Mouse (Mus musculus) intestine, embryonic 16.5 days (tissue): ENCODE data around the gene Fat4. TPM values are rescaled to one million over a fixed set of nuclear protein-coding genes. Genes with fewer than 3 reads are reported as not detected.

Experiments
- ATAC-seq: fragments of 200-750 bp; cut with Nextera tagmentation; 2 replicates; pipeline ENCODE4 v1.8.0; 2017; ENCODE audit warnings: moderate TSS enrichment, moderate library complexity
- H3K27ac ChIP-seq: fragments of 300-500 bp; sonication (generic); 2 replicates; pipeline ENCODE4 v1.5.1; 2014; ENCODE audit warnings: mild to moderate bottlenecking, low read length
- H3K27me3 ChIP-seq: fragments of 300-500 bp; sonication (generic); replicated peaks from 2 replicates; pipeline ENCODE4 v1.6.1; 2014; ENCODE audit warnings: low read length, control low read depth, mixed read lengths; ENCODE audit not compliant: control insufficient read depth, insufficient read depth
- H3K36me3 ChIP-seq: fragments of 300-500 bp; sonication (generic); 2 replicates; pipeline ENCODE4 v1.6.1; 2014; ENCODE audit warnings: low read length, control low read depth; ENCODE audit not compliant: control insufficient read depth, insufficient read depth
- H3K4me1 ChIP-seq: fragments of 300-500 bp; sonication (generic); 2 replicates; pipeline ENCODE4 v1.6.1; 2014; ENCODE audit warnings: low read length, control low read depth, mixed read lengths; ENCODE audit not compliant: control insufficient read depth, insufficient read depth
- H3K4me2 ChIP-seq: fragments of 300-500 bp; sonication (generic); 2 replicates; pipeline ENCODE4 v1.6.1; 2014; ENCODE audit warnings: low read depth, low read length, control low read depth
- H3K4me3 ChIP-seq: fragments of 300-500 bp; sonication (generic); 2 replicates; pipeline ENCODE4 v1.5.1; 2014; ENCODE audit warnings: mild to moderate bottlenecking, low read length
- H3K9ac ChIP-seq: fragments of 300-500 bp; sonication (generic); 2 replicates; pipeline ENCODE4 v1.6.1; 2014; ENCODE audit warnings: low read depth, low read length
- H3K9me3 ChIP-seq: fragments of 300-500 bp; sonication (generic); 2 replicates; pipeline ENCODE4 v1.6.1; 2016; ENCODE audit warnings: low read length, control low read depth; ENCODE audit not compliant: control insufficient read depth
- WGBS: fragments of 180-500 bp; shearing (Covaris S2); extraction: QIAGEN DNeasy Blood & Tissue Kit; methylation state at CpG from one replicate; pipeline ENCODE4 v1.1.7; 2014; 5-methylcytosine and 5-hydroxymethylcytosine counted together
- polyA plus RNA-seq: library from polyadenylated mRNA; unstranded; fragments of >200 nt; fragmentation: Nextera tagmentation; extraction: Ambion mirVana; gene quantifications from 2 replicates; pipeline ENCODE4 v1.2.1, GENCODE M21; 2015

The Fat4 gene
- polyA plus RNA-seq, 1 experiment from 2014 or later = 3.5 TPM

DNA sequence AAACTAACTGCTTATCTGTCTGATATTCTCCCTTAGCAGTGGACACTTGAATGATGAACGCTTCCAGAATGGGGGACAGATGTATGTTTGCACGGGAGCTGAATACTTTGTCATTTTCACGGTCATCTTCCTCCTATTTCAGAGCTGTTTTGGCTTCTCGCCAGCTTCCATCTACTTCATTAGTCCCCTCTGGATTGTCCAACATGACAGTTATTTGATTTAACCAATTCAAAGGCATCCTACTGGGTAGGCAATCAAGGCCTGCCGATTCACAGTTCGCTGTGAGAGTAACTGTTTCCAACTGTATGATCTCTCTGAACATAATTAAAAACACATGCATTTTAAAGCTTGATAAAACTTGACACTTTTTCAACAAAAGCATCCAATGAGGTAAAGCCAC is 166.3 kb downstream of the Fat4 start:
- 37% methylated on average over 6 of the region's 6 CpGs for WGBS
- no peak for ATAC-seq
- Histone ChIP-seq H3K9ac (no peak overlapping the region), H3K4me3 (no peak overlapping the region), H3K4me2 (no peak overlapping the region), H3K4me1 (no peaks in the 10 kb centered on the region), H3K9me3 (no peaks in the 10 kb centered on the region), H3K27me3 (no peaks in the 10 kb centered on the region), H3K36me3 (no peaks in the 10 kb centered on the region), H3K27ac (no peak overlapping the region)
